Mouse (Mus musculus) lung, postnatal 14 days (tissue): ENCODE data around the gene Gm5478.
"Not testable (repeated sequence)": the region's sequence is repeated elsewhere in the genome, so short reads cannot be mapped to it uniquely, and the experiment has no call there.

Source experiments
- DNase-seq: peaks from one replicate; pipeline ENCODE4 v3.0.0; 2021

Gene Gm5478

DNA sequence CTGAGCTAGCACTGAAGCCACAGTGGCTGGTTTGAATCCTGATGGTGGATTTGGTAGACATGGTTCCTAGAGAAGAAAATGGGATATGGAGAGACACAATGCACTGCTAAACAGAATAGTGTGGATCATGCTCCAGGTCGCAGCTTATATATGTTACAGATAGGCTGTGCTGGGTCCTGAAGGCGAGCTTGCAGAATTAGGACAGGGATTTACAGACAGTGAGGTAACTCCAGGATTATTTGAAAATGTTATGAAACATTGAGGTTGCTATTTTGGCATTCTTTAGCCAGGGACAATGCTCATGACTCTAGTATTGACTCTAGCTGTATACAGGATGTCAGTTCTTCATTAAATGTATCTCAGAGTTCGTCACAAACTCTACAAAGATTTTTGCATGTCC lies at the start of gene Gm5478:
Gm5478 (minus strand) TSS at position 101 of the 400 bp plus-strand sequence.
- no peak for DNase-seq

DNA sequence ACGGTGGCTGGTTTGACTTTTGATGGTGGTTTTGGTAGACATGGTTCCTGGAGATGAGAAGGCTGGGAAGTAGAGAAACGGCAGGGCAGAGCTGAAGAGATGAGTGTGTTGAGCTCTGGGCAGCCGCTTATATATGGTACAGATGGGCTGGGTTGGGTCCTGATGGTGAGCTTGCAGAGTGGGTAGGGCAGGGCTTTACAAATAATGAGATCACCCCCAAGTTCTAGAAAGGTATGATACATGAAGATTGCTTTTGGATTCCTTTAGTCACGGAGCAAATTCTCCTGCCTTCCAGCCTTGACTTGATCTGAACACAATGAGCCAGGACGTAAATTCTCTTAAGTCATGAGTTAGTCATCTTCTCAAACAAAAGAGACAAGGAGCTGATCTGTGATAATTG lies 47.0 kb upstream of the Gm5478 start, which contains the start of gene Krt6a:
Krt6a (minus strand) TSS at position 101 of the 400 bp plus-strand sequence.
- DNase-seq, result no peak

DNA sequence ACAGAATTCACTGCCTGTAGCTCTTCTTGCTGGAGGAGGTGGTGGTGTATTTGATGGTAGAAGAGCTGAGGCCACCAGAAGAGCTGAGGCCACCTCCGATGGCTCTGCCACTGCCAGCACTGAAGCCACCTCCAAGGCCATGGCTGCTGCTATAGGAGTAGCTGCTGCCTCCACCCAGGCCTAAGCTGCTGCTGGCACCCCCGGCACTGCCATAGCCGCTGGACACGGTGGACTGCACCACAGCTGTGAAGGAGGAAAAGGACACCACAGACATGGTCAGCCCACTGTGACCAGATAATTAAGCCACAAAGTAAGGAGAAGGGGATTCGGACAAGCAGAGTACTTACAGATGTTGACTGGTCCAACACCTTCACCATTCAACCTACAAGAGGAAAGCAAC lies 43.3 kb upstream of the Gm5478 start:
- DNase-seq, result not testable (repeated sequence)

DNA sequence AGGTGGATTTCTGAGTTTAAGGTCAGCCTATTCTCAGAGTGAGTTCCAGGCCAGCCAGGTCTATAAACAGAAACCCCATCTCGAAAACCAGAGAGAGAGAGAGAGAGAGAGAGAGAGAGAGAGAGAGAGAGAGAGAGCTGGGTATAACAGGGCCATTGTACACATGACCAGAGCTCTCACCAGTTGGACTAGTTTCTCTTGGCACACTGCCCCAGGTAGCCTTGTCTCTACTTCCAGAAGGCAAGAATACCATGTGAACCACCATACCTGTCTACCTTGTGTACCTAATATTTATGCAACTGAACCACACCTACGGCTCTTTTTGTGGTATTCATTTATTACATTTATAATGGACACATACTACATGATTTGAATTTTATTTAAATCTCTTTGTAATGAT lies 41.0 kb upstream of the Gm5478 start:
- no peak for DNase-seq

- no peak for DNase-seq
Observed at GRCm38 (mm10) chr15:101680187-101680586, 33.0 kb upstream of the Gm5478 start, which contains the start of gene Krt6b. Gene Krt6b (minus strand): TSS chr15:101680287.

GRCm38 (mm10) chr15:101675978-101676377 lies 28.8 kb upstream of the Gm5478 start:
- DNase-seq, result no peak

DNA sequence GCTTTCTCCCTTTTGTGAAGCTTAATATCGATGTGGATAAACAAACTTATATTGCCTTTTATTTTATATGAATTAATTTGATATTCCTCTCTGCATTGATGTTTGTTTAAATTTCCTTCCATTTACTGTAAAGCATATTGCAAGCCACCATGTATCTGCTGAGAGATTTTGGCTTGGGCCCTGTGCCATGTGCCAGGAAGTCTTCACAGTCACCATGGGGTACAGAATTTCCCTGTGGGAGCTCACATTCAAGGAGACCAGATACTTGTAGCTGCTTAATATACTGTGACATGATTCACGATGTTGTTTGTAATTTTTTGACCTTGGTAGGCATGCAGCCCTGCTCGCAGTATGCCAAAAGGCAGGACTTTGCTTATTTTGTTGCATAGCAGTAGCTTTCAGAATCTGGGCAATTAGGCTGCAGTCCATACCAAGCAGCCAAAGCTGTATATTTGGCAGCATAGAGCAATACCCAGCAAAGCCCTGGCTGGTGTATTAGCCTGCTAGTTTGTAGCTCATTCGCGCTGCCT lies 5.6 kb upstream of the Gm5478 start:
- no peak for DNase-seq

GRCm38 (mm10) chr15:101627884-101628283 lies 19.3 kb downstream of the Gm5478 start, which contains the start of gene Gm5414:
Gene Gm5414 (minus strand): TSS chr15:101628188.
- no peak for DNase-seq

DNA sequence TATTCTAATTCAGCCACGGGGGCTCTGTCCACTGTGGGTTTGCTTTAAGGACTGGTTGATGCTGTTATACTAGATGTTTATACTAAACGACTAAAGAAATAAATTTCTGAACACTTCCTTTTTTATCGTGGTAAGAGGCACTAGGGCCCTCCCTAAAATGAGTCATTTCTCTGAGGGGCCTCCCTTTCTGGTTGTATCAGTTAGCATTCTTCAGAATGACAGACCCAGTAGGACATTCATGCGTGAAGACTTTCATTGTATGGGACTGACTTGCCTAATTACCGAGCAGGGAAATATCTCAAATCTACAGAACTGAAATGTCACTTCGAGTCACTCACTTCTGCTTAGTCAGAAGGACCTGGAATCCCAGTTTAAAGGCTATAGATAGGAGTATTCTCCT lies 48.1 kb downstream of the Gm5478 start:
- DNase-seq, result no peak
